Mouse (Mus musculus) intestine, embryonic 16.5 days (tissue): ENCODE data around the gene Slc2a5. TPM values are rescaled to one million over a fixed set of nuclear protein-coding genes. Genes with fewer than 3 reads are reported as not detected.
A peak's percentile ranks its signal among the peaks of the same experiment; 100 is the strongest.

ENCODE experiments used
- ATAC-seq: fragments of 200-750 bp; cut with Nextera tagmentation; 2 replicates; pipeline ENCODE4 v1.8.0; 2017; ENCODE audit warnings: moderate TSS enrichment, moderate library complexity
- H3K27ac ChIP-seq: fragments of 300-500 bp; sonication (generic); 2 replicates; pipeline ENCODE4 v1.5.1; 2014; ENCODE audit warnings: mild to moderate bottlenecking, low read length
- H3K27me3 ChIP-seq: fragments of 300-500 bp; sonication (generic); replicated peaks from 2 replicates; pipeline ENCODE4 v1.6.1; 2014; ENCODE audit warnings: low read length, control low read depth, mixed read lengths; ENCODE audit not compliant: control insufficient read depth, insufficient read depth
- H3K36me3 ChIP-seq: fragments of 300-500 bp; sonication (generic); 2 replicates; pipeline ENCODE4 v1.6.1; 2014; ENCODE audit warnings: low read length, control low read depth; ENCODE audit not compliant: control insufficient read depth, insufficient read depth
- H3K4me1 ChIP-seq: fragments of 300-500 bp; sonication (generic); 2 replicates; pipeline ENCODE4 v1.6.1; 2014; ENCODE audit warnings: low read length, control low read depth, mixed read lengths; ENCODE audit not compliant: control insufficient read depth, insufficient read depth
- H3K4me2 ChIP-seq: fragments of 300-500 bp; sonication (generic); 2 replicates; pipeline ENCODE4 v1.6.1; 2014; ENCODE audit warnings: low read depth, low read length, control low read depth
- H3K4me3 ChIP-seq: fragments of 300-500 bp; sonication (generic); 2 replicates; pipeline ENCODE4 v1.5.1; 2014; ENCODE audit warnings: mild to moderate bottlenecking, low read length
- H3K9ac ChIP-seq: fragments of 300-500 bp; sonication (generic); 2 replicates; pipeline ENCODE4 v1.6.1; 2014; ENCODE audit warnings: low read depth, low read length
- H3K9me3 ChIP-seq: fragments of 300-500 bp; sonication (generic); 2 replicates; pipeline ENCODE4 v1.6.1; 2016; ENCODE audit warnings: low read length, control low read depth; ENCODE audit not compliant: control insufficient read depth
- WGBS: fragments of 180-500 bp; shearing (Covaris S2); extraction: QIAGEN DNeasy Blood & Tissue Kit; methylation state at CpG from one replicate; pipeline ENCODE4 v1.1.7; 2014; 5-methylcytosine and 5-hydroxymethylcytosine counted together
- polyA plus RNA-seq: library from polyadenylated mRNA; unstranded; fragments of >200 nt; fragmentation: Nextera tagmentation; extraction: Ambion mirVana; gene quantifications from 2 replicates; pipeline ENCODE4 v1.2.1, GENCODE M21; 2015

The Slc2a5 gene
- polyA plus RNA-seq, 1 experiment from 2014 or later: 2.4 TPM

- H3K36me3 ChIP-seq: no peaks in the 10 kb centered on the region
- H3K9me3 ChIP-seq: 0 out of 2 replicates have a peak, but pooled peaks cover 4% of the 10 kb centered on the region
- H3K27me3 ChIP-seq: no peaks in the 10 kb centered on the region
- no peak overlapping the region for H3K4me3 ChIP-seq
- H3K4me1 ChIP-seq: peaks cover 8% of the 10 kb centered on the region
- no peak overlapping the region for H3K4me2 ChIP-seq
- WGBS: 73% methylated on average over 4 of the region's 4 CpGs
- ATAC-seq: no peak
- H3K9ac ChIP-seq: no peak overlapping the region
- H3K27ac ChIP-seq: no peak overlapping the region
Measured at GRCm38 (mm10) chr4:150146286-150146685, 27.2 kb downstream of the Slc2a5 start.

- 0 out of 2 replicates have a peak, but pooled peaks cover 4% of the 10 kb centered on the region for H3K9me3 ChIP-seq
- no peaks in the 10 kb centered on the region for H3K36me3 ChIP-seq
- no peaks in the 10 kb centered on the region for H3K27me3 ChIP-seq
- 76% methylated on average over 7 of the region's 7 CpGs for WGBS
- H3K9ac ChIP-seq: no peak overlapping the region
- no peak overlapping the region for H3K27ac ChIP-seq
- ATAC-seq: no peak
- no peak overlapping the region for H3K4me3 ChIP-seq
- no peak overlapping the region for H3K4me2 ChIP-seq
- H3K4me1 ChIP-seq: peaks cover 8% of the 10 kb centered on the region
Measured at GRCm38 (mm10) chr4:150151045-150151444, 32.0 kb downstream of the Slc2a5 start.

- 56% methylated on average over 8 of the region's 8 CpGs for WGBS
- H3K27ac ChIP-seq: peak overlapping the region; percentile 80
- H3K4me2 ChIP-seq: no peak overlapping the region
- H3K4me3 ChIP-seq: no peak overlapping the region
- peaks cover 8% of the 10 kb centered on the region for H3K4me1 ChIP-seq
- H3K36me3 ChIP-seq: no peaks in the 10 kb centered on the region
- no peak overlapping the region for H3K9ac ChIP-seq
- 0 out of 2 replicates have a peak, but pooled peaks cover 4% of the 10 kb centered on the region for H3K9me3 ChIP-seq
- peak; percentile 92 for ATAC-seq
- H3K27me3 ChIP-seq: no peaks in the 10 kb centered on the region
Measured at GRCm38 (mm10) chr4:150152483-150152882, 33.4 kb downstream of the Slc2a5 start.

GRCm38 (mm10) chr4:150155301-150155700 lies 36.2 kb downstream of the Slc2a5 start:
- no peaks in the 10 kb centered on the region for H3K36me3 ChIP-seq
- no peak for ATAC-seq
- no peak overlapping the region for H3K4me2 ChIP-seq
- no peaks in the 10 kb centered on the region for H3K9me3 ChIP-seq
- WGBS: 88% methylated on average over 4 of the region's 4 CpGs
- no peak overlapping the region for H3K27ac ChIP-seq
- H3K9ac ChIP-seq: no peak overlapping the region
- no peak overlapping the region for H3K4me3 ChIP-seq
- H3K27me3 ChIP-seq: no peaks in the 10 kb centered on the region
- no peaks in the 10 kb centered on the region for H3K4me1 ChIP-seq

- H3K27me3 ChIP-seq: no peaks in the 10 kb centered on the region
- H3K4me3 ChIP-seq: no peak overlapping the region
- no peak for ATAC-seq
- whole genome bisulfite sequencing: 88% methylated on average over 4 of the region's 4 CpGs
- no peaks in the 10 kb centered on the region for H3K9me3 ChIP-seq
- H3K9ac ChIP-seq: no peak overlapping the region
- H3K36me3 ChIP-seq: no peaks in the 10 kb centered on the region
- no peaks in the 10 kb centered on the region for H3K4me1 ChIP-seq
- no peak overlapping the region for H3K4me2 ChIP-seq
- H3K27ac ChIP-seq: no peak overlapping the region
Measured at GRCm38 (mm10) chr4:150155731-150156130, 36.6 kb downstream of the Slc2a5 start.

- no peak overlapping the region for H3K9ac ChIP-seq
- H3K27ac ChIP-seq: no peak overlapping the region
- H3K4me3 ChIP-seq: no peak overlapping the region
- peak; percentile 19; the same call in 1 of the 2 replicates for ATAC-seq
- no peaks in the 10 kb centered on the region for H3K9me3 ChIP-seq
- WGBS: 65% methylated on average over 14 of the region's 14 CpGs
- H3K36me3 ChIP-seq: no peaks in the 10 kb centered on the region
- no peaks in the 10 kb centered on the region for H3K27me3 ChIP-seq
- H3K4me1 ChIP-seq: no peaks in the 10 kb centered on the region
- no peak overlapping the region for H3K4me2 ChIP-seq
Measured at GRCm38 (mm10) chr4:150157348-150157882, 38.3 kb downstream of the Slc2a5 start.

- Histone ChIP-seq H3K27me3 (no peaks in the 10 kb centered on the region), H3K4me3 (no peak overlapping the region), H3K4me2 (no peak overlapping the region), H3K27ac (no peak overlapping the region), H3K36me3 (no peaks in the 10 kb centered on the region), H3K4me1 (no peaks in the 10 kb centered on the region), H3K9me3 (no peaks in the 10 kb centered on the region; the same call in 1 of the 2 replicates), H3K9ac (no peak overlapping the region)
- WGBS: 74% methylated on average over 2 of the region's 2 CpGs
- ATAC-seq: no peak
Measured at GRCm38 (mm10) chr4:150159458-150159857, 40.4 kb downstream of the Slc2a5 start.

GRCm38 (mm10) chr4:150162561-150163169 lies 43.6 kb downstream of the Slc2a5 start:
- WGBS: 72% methylated on average over 13 of the region's 13 CpGs
- no peaks in the 10 kb centered on the region for H3K36me3 ChIP-seq

GRCm38 (mm10) chr4:150164875-150165274 lies 45.8 kb downstream of the Slc2a5 start:
- 30% methylated on average over 13 of the region's 13 CpGs for WGBS
- H3K9me3 ChIP-seq: no peaks in the 10 kb centered on the region; the same call in 1 of the 2 replicates
- no peak overlapping the region for H3K27ac ChIP-seq
- H3K4me2 ChIP-seq: peak overlapping the region; percentile 26
- H3K36me3 ChIP-seq: no peaks in the 10 kb centered on the region
- H3K4me1 ChIP-seq: no peaks in the 10 kb centered on the region; the same call in 1 of the 2 replicates
- no peak overlapping the region for H3K9ac ChIP-seq
- no peak overlapping the region for H3K4me3 ChIP-seq
- peak; percentile 79 for ATAC-seq
- no peaks in the 10 kb centered on the region for H3K27me3 ChIP-seq

More at GRCm38 (mm10) chr4:150162561-150163169, 43.6 kb downstream of the Slc2a5 start:
- ATAC-seq: no peak
- H3K27ac ChIP-seq: no peak overlapping the region
- H3K4me3 ChIP-seq: no peak overlapping the region
- H3K9me3 ChIP-seq: no peaks in the 10 kb centered on the region; the same call in 1 of the 2 replicates
- no peaks in the 10 kb centered on the region for H3K4me1 ChIP-seq
- no peak overlapping the region for H3K9ac ChIP-seq
- H3K4me2 ChIP-seq: no peak overlapping the region
- H3K27me3 ChIP-seq: no peaks in the 10 kb centered on the region
